Mouse (Mus musculus) midbrain, embryonic 16.5 days (tissue): ENCODE measurements around the gene Gm11634. TPM values are rescaled to one million over a fixed set of nuclear protein-coding genes. Genes with fewer than 3 reads are reported as not detected.
A peak's percentile ranks its signal among the peaks of the same experiment; 100 is the strongest.
"Not testable (repeated sequence)": the region's sequence is repeated elsewhere in the genome, so short reads cannot be mapped to it uniquely, and the experiment has no call there.

ENCODE experiments used
- ATAC-seq: fragments of 200-750 bp; cut with Nextera tagmentation; 2 replicates; pipeline ENCODE4 v1.8.0; 2017; ENCODE audit warnings: moderate TSS enrichment
- H3K27ac ChIP-seq: fragments of 300-500 bp; sonication (generic); 2 replicates; pipeline ENCODE4 v1.5.1; 2014; ENCODE audit warnings: mild to moderate bottlenecking, low read length, mixed read lengths
- H3K27me3 ChIP-seq: fragments of 300-500 bp; sonication (generic); 2 replicates; pipeline ENCODE4 v1.6.1; 2014; ENCODE audit warnings: low read depth, low read length, mixed read lengths; ENCODE audit not compliant: control insufficient read depth, insufficient read depth
- H3K36me3 ChIP-seq: fragments of 300-500 bp; sonication (generic); 2 replicates; pipeline ENCODE4 v1.6.1; 2014; ENCODE audit warnings: mild to moderate bottlenecking, low read length, moderate library complexity, mixed read lengths; ENCODE audit not compliant: control insufficient read depth, insufficient read depth
- H3K4me1 ChIP-seq: fragments of 300-500 bp; sonication (generic); 2 replicates; pipeline ENCODE4 v1.6.1; 2014; ENCODE audit warnings: mild to moderate bottlenecking, low read length, mixed read lengths; ENCODE audit not compliant: control insufficient read depth, insufficient read depth
- H3K4me2 ChIP-seq: fragments of 300-500 bp; sonication (generic); 2 replicates; pipeline ENCODE4 v1.6.1; 2014; ENCODE audit warnings: mild to moderate bottlenecking, low read length, mixed read lengths
- H3K4me3 ChIP-seq: fragments of 300-500 bp; sonication (generic); 2 replicates; pipeline ENCODE4 v1.5.1; 2014; ENCODE audit warnings: low read depth, mild to moderate bottlenecking, low read length, moderate library complexity, mixed read lengths
- H3K9ac ChIP-seq: fragments of 300-500 bp; sonication (generic); 2 replicates; pipeline ENCODE4 v1.6.1; 2014; ENCODE audit warnings: low read depth, low read length, mixed read lengths
- H3K9me3 ChIP-seq: fragments of 300-500 bp; sonication (generic); replicated peaks from 2 replicates; pipeline ENCODE4 v1.6.1; 2014; ENCODE audit warnings: mild to moderate bottlenecking, low read length, mixed read lengths; ENCODE audit not compliant: control insufficient read depth, poor library complexity, severe bottlenecking
- WGBS: fragments of 180-500 bp; shearing (Covaris S2); extraction: QIAGEN DNeasy Blood & Tissue Kit; methylation state at CpG from one replicate; pipeline ENCODE4 v1.1.7; 2014; 5-methylcytosine and 5-hydroxymethylcytosine counted together
- polyA plus RNA-seq: library from polyadenylated mRNA; unstranded; fragments of >200 nt; fragmentation: Nextera tagmentation; extraction: Ambion mirVana; gene quantifications from 2 replicates; pipeline ENCODE4 v1.2.1, GENCODE M21; 2015

Gene Gm11634
- polyA plus RNA-seq, 1 experiment from 2014 or later = not detected

- Histone ChIP-seq H3K4me3 (peak overlapping the region; percentile 35), H3K27ac (peak overlapping the region; percentile 86), H3K4me2 (peak overlapping the region; percentile 53), H3K9ac (peak overlapping the region; percentile 61)
- not testable (repeated sequence) for H3K27me3 ChIP-seq, H3K36me3 ChIP-seq, H3K4me1 ChIP-seq, H3K9me3 ChIP-seq
- WGBS = 5% methylated on average over 49 of the region's 53 CpGs
- peak; percentile 83 for ATAC-seq
These were observed 42.0 kb upstream of the Gm11634 start for GRCm38 (mm10) chr11:101640857-101641709.

DNA sequence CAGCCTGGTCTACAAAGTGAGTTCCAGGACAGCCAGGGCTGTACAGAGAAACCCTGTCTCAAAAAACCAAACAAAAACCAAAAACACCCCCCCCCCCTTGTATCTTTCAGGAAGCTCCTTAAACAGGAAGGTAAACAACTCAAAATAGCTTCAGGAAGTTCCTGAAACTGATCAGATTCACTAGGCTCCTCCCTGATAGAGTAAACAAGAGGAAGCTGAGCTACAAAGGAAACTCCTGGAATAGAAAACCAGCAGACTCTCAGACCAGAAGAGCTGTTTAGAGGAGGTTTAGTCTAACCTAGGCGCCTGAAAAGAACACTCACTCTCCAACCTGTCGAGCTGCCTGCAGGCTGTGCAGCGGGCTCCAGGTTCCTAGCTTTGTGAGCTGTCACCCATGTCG lies 40.7 kb upstream of the Gm11634 start:
- no peaks in the 10 kb centered on the region for H3K36me3 ChIP-seq
- H3K9me3 ChIP-seq = no peaks in the 10 kb centered on the region
- H3K27me3 ChIP-seq = no peaks in the 10 kb centered on the region
- WGBS = 95% methylated on average over 4 of the region's 4 CpGs
- no peak overlapping the region for H3K4me3 ChIP-seq
- ATAC-seq = no peak
- no peak overlapping the region for H3K9ac ChIP-seq
- H3K27ac ChIP-seq = no peak overlapping the region
- peaks cover 2% of the 10 kb centered on the region; the same call in 1 of the 2 replicates for H3K4me1 ChIP-seq
- H3K4me2 ChIP-seq = no peak overlapping the region

DNA sequence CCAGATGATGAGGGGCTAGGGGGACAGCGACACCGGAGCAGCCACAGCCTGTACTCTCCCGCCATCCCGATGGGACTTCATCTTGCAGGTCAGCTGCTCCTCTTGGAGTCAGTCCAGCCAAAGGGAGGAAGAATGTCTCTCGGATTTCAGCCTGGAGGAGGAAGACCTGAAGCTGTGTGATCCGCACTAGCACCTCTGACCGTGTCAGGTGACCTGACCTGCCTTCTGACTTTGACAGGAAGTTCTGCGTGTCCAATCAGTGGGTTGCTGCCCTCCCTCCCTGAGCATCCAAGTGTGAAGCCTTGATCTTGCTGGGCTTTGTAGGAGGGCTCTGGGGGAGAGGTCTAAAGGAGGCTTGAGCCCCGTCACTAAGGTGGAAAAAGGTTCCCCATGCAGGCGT lies 36.6 kb upstream of the Gm11634 start:
- H3K4me2 ChIP-seq = no peak overlapping the region
- H3K9me3 ChIP-seq = no peaks in the 10 kb centered on the region
- 85% methylated on average over 10 of the region's 10 CpGs for WGBS
- no peak for ATAC-seq
- no peaks in the 10 kb centered on the region for H3K27me3 ChIP-seq
- no peak overlapping the region for H3K27ac ChIP-seq
- H3K9ac ChIP-seq = no peak overlapping the region
- H3K4me1 ChIP-seq = no peaks in the 10 kb centered on the region
- H3K4me3 ChIP-seq = no peak overlapping the region
- no peaks in the 10 kb centered on the region for H3K36me3 ChIP-seq

GRCm38 (mm10) chr11:101628733-101629417 lies 29.8 kb upstream of the Gm11634 start:
- ATAC-seq = not testable (repeated sequence)

DNA sequence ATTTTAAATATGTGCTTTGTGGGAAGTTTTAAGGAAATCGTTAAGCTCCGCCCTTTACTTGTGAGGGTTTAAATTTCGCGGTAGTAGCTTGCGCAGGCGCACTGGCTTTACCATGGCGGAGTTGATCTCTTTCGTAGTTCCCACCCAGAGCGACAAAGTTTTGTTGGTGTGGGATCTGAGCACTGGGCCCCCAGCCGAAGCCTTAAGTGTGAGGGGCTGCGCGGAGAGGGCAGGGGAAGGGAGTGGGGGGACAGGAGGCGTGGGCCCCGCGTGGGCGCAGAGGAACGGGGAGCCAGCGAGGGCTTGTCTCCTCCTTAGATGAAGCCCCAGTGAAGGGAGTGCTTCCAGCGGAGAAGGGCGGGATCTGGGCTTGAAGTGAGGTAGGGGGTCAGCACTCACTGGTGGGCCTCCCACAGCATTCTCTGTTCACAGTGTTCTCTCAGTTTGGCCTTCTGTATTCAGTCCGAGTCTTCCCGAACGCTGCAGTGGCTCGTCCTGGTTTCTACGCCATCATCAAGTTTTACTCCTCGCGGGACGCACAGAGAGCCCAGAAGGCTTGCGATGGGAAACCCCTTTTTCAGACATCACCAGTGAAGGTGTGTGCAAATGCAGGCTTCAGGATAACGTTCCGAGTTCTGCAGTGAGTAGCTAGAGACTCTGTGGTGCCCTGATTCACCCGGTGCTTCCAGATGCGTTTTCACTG lies 29.0 kb upstream of the Gm11634 start:
- no peaks in the 10 kb centered on the region for H3K27me3 ChIP-seq
- peaks cover 8% of the 10 kb centered on the region for H3K4me1 ChIP-seq
- ATAC-seq = no peak; the same call in none of the 2 replicates
- H3K4me3 ChIP-seq = peak overlapping the region; percentile 75
- under 1% methylated on average over 33 of the region's 33 CpGs for WGBS
- H3K4me2 ChIP-seq = peak overlapping the region; percentile 99
- H3K9me3 ChIP-seq = no peaks in the 10 kb centered on the region
- peak overlapping the region; percentile 68 for H3K9ac ChIP-seq
- H3K36me3 ChIP-seq = no peaks in the 10 kb centered on the region
- peak overlapping the region; percentile 81 for H3K27ac ChIP-seq

More at GRCm38 (mm10) chr11:101628733-101629417, 29.8 kb upstream of the Gm11634 start:
- not testable (repeated sequence) for H3K4me3 ChIP-seq, H3K9ac ChIP-seq, H3K27ac ChIP-seq, H3K36me3 ChIP-seq, H3K27me3 ChIP-seq, H3K9me3 ChIP-seq, H3K4me2 ChIP-seq, H3K4me1 ChIP-seq
- WGBS = 77% methylated on average over 4 of the region's 5 CpGs

DNA sequence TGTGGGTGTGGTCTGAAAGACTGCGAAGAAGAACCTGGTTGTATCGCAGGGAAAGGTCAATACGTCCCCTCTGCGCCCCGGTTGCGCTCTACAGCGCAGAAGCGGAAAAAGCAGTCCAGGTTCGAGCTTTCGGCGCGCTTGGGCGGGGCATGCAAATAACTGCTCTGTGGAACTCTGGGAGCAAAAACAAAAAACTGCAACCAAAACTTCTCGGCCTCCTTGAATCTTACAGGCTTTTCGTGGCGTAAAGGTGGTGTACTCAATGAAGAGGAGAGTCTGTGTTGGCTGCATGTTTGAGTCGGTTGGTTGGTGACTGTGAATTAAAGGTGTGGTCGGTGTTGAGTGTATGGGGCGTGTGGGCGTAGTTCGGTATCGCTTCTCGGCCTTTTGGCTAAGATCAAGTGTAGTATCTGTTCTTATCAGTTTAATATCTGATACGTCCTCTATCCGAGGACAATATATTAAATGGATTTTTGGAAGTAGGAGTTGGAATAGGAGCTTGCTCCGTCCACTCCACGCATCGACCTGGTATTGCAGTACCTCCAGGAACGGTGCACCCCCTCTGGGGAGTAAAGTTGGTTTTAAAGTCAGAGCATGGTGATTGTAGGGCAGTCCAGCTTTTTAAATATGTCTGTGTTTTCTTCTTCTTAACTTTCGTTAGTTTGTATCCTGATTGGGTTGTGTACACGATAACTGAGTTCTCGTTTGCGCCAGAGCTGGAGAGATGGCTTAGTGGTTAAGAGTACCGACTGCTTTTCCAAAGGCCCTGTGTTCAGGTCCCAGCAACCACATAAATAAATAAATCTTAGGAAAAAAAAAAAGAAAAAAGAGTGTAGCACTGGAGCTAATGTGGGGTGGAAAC lies 28.2 kb upstream of the Gm11634 start, which contains the start of gene Rdm1:
TSS of gene Rdm1 (plus strand) at position 201 of the 862 bp plus-strand sequence.
- peak within 1 kb of the TSS; percentile 89 for H3K27ac ChIP-seq
- WGBS = under 1% methylated on average over 32 of the region's 34 CpGs
- ATAC-seq = peak; percentile 93
- H3K4me2 ChIP-seq = peak within 1 kb of the TSS; percentile 99
- no peaks in the 10 kb centered on the region for H3K27me3 ChIP-seq
- H3K9me3 ChIP-seq = no peaks in the 10 kb centered on the region
- peak within 1 kb of the TSS; percentile 68 for H3K9ac ChIP-seq
- no peaks in the 10 kb centered on the region for H3K36me3 ChIP-seq
- peak within 1 kb of the TSS; percentile 75 for H3K4me3 ChIP-seq
- peaks cover 8% of the 10 kb centered on the region for H3K4me1 ChIP-seq

GRCm38 (mm10) chr11:101626649-101626994 lies 27.6 kb upstream of the Gm11634 start:
- Histone ChIP-seq H3K9me3 (no peaks in the 10 kb centered on the region), H3K4me1 (peaks cover 8% of the 10 kb centered on the region), H3K36me3 (no peaks in the 10 kb centered on the region), H3K27ac (peak overlapping the region; percentile 89), H3K9ac (peak overlapping the region; percentile 62), H3K4me3 (peak overlapping the region; percentile 40), H3K27me3 (no peaks in the 10 kb centered on the region), H3K4me2 (peak overlapping the region; percentile 60)
- WGBS = 7% methylated on average over 8 of the region's 8 CpGs
- peak; percentile 63 for ATAC-seq

DNA sequence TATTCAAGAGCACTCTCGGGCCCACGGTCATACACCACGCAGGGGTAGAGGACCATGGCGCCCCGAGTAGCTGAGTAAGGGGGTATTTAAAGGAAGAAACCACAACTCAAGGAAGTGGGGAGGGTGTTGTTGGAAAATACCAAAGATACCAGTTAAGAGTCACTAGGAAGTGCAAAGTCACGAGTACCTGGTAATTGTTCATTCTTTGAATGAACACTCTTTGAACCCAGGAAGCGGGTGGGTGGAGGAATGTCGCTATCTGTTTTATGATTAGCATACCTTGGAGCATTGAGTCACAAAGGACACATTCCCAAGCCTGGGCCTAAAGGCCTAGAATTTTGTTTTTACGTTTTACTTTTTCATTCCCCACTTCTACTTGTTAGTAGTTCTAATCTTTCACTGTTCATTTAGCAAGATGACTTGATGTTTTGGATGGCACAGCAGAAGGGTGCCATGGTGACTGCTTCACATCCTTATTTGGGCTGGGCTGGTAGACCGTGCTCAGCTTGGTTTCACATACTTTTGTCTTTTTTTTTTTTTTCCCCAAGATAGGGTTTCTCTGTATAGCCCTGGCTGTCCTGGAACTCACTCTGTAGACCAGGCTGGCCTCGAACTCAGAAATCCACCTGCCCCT lies 21.1 kb upstream of the Gm11634 start:
- H3K4me3 ChIP-seq, H3K9ac ChIP-seq, H3K4me2 ChIP-seq, H3K27ac ChIP-seq, H3K27me3 ChIP-seq, H3K9me3 ChIP-seq, H3K36me3 ChIP-seq, ATAC-seq: not testable (repeated sequence)
- peaks cover 17% of the 10 kb centered on the region for H3K4me1 ChIP-seq
- WGBS = 93% methylated on average over 11 of the region's 11 CpGs
